Mouse (Mus musculus): ENCODE data around the gene Timm17a.
A peak's percentile ranks its signal among the peaks of the same experiment; 100 is the strongest.

Timm17a gene

DNA sequence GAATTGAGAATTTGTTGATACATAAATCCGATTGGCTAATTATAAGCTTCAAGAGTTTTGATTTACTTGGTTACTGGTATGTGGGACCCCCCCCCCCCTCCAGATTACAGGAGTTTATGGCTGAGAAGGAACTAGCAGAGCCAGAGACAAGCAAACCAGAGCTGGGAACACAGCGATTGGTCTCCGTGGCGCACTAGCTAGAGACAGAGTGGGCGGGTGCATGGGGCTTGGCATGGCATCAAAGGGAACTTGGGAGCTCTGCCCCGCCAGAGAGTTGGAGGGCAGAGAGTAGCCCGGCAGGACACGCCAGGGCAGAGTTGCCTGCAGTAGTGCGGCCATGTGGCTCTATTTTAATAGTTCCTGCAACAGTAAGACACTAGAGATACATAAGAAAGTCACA, 32.9 kb downstream of the Timm17a start:
- no peak for DNase-seq (ENCODE audit: low spot score)

DNA sequence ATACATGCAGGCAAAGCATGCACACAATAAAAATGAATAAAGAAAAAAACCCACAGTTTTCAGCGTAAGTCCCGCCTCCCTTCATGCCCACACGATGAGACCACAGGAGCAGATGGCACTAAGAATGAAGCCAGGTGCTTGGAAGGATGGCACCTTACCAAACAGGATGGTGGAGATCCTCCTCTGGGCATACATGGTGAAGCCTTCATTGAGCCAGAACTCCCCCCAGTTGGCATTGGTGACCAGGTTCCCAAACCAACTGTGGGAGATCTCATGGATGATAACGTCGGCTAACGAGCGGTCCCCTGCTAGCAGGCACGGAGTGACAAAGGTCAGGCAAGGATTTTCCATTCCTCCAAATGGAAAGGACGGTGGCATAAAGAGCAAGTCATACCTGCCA, 42.2 kb downstream of the Timm17a start:
- no peak for DNase-seq (ENCODE audit: low spot score)

GRCm38 (mm10) chr1:135267663-135268446, 45.7 kb downstream of the Timm17a start:
- DNase-seq (ENCODE audit: low spot score): no peak

- DNase-seq (ENCODE audit: low spot score): peak; percentile 70
These were observed 47.7 kb downstream of the Timm17a start for GRCm38 (mm10) chr1:135265834-135266233.

DNA sequence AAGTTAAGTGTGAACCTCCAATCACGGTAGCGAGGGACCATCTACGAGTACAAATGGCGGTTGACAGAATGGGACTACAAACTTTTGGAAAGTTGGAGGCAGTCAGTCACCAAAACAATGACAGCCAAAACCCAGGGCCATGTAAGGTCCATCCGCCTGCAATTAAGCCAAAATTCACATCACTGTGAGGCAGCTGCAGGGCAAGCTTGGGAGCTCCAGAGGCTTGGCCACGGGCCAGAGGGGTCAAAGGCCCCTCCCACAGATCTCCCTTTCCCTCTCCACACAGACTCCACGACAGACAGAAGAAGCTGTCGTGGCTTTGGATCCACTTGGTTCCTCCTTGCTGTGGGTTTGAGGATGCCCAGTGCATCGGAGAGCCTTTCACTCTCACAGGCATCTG, 50.3 kb downstream of the Timm17a start:
- DNase-seq (ENCODE audit: low spot score): no peak

DNA sequence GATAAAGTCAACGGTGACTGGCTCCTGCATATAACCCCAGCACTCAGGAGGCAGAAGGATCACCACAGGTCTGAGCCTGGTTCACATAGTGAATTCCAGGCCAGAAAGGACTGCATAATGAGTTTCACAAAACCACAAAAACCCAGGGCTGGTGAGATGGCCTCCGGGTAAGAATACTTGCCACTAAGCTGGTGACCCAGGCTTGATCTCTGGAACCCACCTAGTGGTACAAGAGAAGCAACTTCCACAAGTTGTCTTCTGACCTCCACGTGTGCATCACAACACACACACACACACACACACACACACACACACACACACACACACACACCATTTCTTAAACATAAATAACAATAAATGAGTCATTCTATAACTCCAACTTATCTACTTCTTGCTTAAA, 51.2 kb downstream of the Timm17a start:
- DNase-seq (ENCODE audit: low spot score): no peak

- DNase-seq (ENCODE audit: low spot score): no peak
These were observed 52.6 kb downstream of the Timm17a start for GRCm38 (mm10) chr1:135260931-135261330.

- DNase-seq (ENCODE audit: low spot score): peak; percentile 85
These were observed 54.5 kb downstream of the Timm17a start for GRCm38 (mm10) chr1:135259128-135259436.

DNA sequence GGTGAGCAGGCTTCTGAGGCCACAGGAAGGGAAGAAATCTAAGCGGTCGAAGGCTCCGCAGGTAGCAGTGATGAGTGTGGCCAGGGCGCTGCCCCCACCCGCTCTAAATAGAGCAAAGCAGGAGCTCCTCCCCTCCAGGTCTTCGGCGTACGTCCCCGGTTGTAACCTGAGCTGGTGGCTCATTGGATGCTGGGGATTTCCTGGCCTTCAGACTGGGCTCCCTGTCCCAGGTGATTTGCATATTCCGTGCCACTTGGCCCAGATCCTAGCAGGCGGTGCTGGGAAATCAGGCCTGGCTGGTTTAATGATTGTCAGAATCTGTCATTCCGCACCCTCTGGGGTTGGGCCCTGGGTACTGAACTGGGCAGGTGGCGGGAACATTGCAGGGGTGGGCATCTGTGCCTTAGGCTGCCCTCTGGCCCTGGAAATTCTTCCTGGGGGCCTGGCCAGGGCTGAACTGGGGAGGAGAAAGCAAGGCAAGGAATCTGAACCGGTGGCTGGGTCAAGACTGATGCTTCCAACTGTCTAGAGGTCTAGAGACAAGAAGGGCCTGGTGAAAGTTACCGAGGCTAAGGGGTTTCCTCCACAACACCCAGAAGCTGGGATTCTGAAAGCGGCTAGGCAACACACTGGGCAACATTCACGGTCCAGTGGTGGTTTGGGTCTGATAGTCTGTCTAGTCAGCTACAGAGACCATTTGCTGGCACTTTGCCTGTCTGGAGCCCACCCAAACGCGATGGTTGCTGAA, 55.0 kb downstream of the Timm17a start, which contains the start of gene Elf3:
Gene Elf3 (minus strand): TSS at position 189 of the 748 bp plus-strand sequence.
- DNase-seq (ENCODE audit: low spot score): peak; percentile 85

DNA sequence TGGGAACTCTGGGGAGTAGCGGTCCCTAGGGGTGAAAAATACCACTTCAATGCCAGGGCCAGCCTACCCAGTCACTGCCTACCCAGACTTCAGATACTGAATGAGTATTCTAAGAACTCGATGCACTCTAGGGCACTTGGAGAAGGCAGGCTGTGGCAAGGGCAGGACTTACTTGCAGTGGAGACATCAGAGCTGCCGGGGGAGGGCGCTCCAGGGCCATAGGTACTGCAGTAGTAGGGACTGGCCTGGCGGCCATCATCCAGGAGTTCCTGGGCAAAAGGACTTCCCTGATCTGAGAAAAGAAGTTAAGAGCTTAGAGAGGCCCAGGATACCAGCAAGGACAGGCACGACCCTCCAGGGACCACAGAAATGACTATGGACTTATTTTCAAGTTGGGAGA, 57.3 kb downstream of the Timm17a start:
- DNase-seq (ENCODE audit: low spot score): no peak

GRCm38 (mm10) chr1:135252854-135253253, 60.7 kb downstream of the Timm17a start:
- DNase-seq (ENCODE audit: low spot score): no peak

DNA sequence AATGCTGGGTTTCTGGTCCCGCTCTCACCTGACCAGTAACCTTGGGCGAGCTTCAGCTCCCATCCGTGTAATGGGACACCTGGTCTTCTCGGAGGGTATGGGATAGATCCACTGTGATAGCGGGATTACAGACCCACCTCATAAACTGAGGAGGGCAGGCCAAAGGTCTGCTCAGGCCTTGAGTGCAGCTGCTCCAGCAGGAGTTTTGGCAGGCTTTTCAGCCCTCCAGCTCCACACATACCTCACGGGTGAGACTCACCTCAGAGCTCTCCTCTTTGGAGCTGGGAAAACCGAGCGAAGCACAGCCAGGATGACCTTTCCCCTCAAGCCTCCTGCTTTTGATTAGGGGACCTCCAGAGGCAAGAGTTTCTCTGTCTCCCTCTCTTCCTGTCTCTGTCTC, 62.2 kb downstream of the Timm17a start:
- DNase-seq (ENCODE audit: low spot score): no peak

DNA sequence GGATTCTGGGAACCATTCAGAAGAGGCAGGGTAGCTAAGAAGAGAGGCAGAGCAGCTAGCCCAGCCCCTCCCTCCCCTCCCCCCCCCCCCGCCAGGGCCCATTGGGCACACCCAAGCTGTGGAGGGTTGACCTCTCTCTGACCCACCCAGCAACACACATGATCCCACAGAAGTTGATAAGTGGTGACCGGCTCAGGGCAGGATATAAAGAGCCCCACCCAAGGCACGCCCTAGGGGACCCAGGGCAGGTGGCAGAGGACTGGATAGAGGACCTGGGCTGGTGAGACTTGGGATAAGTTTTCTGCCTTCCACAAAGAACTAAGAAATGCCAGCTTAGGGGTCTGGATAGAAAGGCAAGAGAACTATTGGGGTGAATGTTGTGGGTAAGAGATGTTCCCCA, 62.9 kb downstream of the Timm17a start:
- DNase-seq (ENCODE audit: low spot score): peak; percentile 27

DNA sequence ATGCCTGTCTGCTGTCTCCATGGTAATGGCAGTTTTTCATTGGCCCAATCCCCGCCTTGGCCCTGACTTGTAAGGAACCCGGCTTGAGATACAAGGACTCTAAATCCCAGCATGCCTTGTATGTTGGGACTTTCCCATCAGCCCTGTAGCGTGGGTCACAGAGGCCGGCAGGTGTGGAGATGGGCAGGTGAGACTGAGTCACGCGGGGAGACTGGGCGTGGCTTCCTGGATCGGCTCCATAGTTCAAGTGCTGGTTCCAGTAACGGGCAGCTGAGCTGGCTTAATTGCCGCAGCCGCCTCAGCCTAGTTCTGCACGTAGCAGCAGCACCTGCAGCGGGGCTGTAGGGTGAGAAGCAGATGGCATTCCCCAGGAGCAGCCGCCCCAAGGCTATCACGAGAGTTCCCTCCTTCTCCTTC, 65.1 kb downstream of the Timm17a start:
- peak; percentile 70 for DNase-seq (ENCODE audit: low spot score)
